Mouse (Mus musculus) C2C12 (cell line): ENCODE measurements around the gene Itpkb. TPM values are rescaled to one million over a fixed set of nuclear protein-coding genes. Genes with fewer than 3 reads are reported as not detected.
A peak's percentile ranks its signal among the peaks of the same experiment; 100 is the strongest.

Experiments
- H3K27me3 ChIP-seq: one replicate; pipeline ENCODE4 v1.6.1; 2011; ENCODE audit not compliant: control insufficient read depth, insufficient read depth, insufficient read length
- H3K36me3 ChIP-seq: one replicate; pipeline ENCODE4 v1.6.1; 2011; ENCODE audit not compliant: control insufficient read depth, insufficient read depth
- H3K4me3 ChIP-seq: one replicate; pipeline ENCODE4 v1.5.1; 2011; ENCODE audit warnings: mild to moderate bottlenecking, control low read depth; ENCODE audit not compliant: poor library complexity, insufficient read depth, severe bottlenecking
- H3K79me2 ChIP-seq: one replicate; pipeline ENCODE4 v1.6.1; 2011; ENCODE audit not compliant: control insufficient read depth, insufficient read depth
- H3K79me3 ChIP-seq: one replicate; pipeline ENCODE4 v1.6.1; 2011; ENCODE audit warnings: low read depth, control low read depth
- H3ac ChIP-seq: one replicate; pipeline ENCODE3; 2011; ENCODE audit warnings: low read depth; ENCODE audit not compliant: control insufficient read depth, insufficient read length
- CEBPB ChIP-seq: IDR thresholded peaks from one replicate; pipeline ENCODE4 v1.6.1; 2011; ENCODE audit warnings: low read depth, mild to moderate bottlenecking, control low read depth, moderate library complexity
- CTCF ChIP-seq: IDR thresholded peaks from one replicate; pipeline ENCODE4 v1.5.1; 2011; ENCODE audit not compliant: control insufficient read depth, insufficient read depth, insufficient read length
- FOSL1 ChIP-seq: IDR thresholded peaks from one replicate; pipeline ENCODE4 v1.8.0; 2011; ENCODE audit warnings: mild to moderate bottlenecking, low read length; ENCODE audit not compliant: poor library complexity, insufficient read depth, severe bottlenecking
- MAX ChIP-seq: IDR thresholded peaks from one replicate; pipeline ENCODE4 v1.6.1; 2011; ENCODE audit warnings: mild to moderate bottlenecking, control low read depth
- MYOD1 ChIP-seq: IDR thresholded peaks from one replicate; pipeline ENCODE4 v1.6.1; 2011; ENCODE audit warnings: low read depth; ENCODE audit not compliant: control insufficient read depth, insufficient read length
- MYOG ChIP-seq: IDR thresholded peaks from one replicate; pipeline ENCODE4 v1.6.1; 2011; ENCODE audit not compliant: control insufficient read depth, insufficient read length; ENCODE audit errors: extremely low read depth
- USF1 ChIP-seq: IDR thresholded peaks from one replicate; pipeline ENCODE4 v1.6.1; 2011; ENCODE audit warnings: low read depth, mild to moderate bottlenecking, control low read depth, moderate library complexity
- polyA plus RNA-seq: library from polyadenylated mRNA; unstranded; fragments of >200 nt; fragmentation: generic; extraction: Trizol; gene quantifications from one replicate; pipeline ENCODE4 v1.2.1, GENCODE M21; 2012; ENCODE audit warnings: missing spikeins

The Itpkb gene
- polyA plus RNA-seq, 1 experiment, result 1.1 TPM

DNA sequence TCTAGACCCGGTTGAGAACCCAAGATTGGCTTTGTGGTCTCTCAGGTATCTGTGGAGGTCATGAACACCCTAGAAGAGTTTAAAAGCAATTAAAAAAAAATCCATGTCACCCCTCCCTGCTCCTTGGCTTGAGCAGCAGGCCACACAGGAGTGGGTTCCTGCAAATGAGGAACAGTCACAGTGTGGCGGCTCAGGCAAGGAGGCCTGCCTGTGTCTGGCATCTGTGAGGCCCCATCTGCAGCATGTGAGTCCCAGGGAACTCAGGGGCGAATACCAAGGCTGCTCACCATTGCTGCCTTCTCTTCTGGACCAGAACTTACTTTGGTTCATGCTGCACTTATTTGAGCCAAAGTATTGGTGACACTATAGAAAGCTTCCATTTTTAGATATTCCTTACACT, 49.3 kb downstream of the Itpkb start:
- no peaks in the 10 kb centered on the region for H3K27me3 ChIP-seq
- H3ac ChIP-seq, result no peak overlapping the region
- H3K4me3 ChIP-seq, result no peak overlapping the region
- TF ChIP-seq MAX, result no peak
- no peak for TF ChIP-seq CTCF
- no peak for TF ChIP-seq MYOD1
- TF ChIP-seq MYOG, result no peak
- no peak for TF ChIP-seq FOSL1
- no peak for TF ChIP-seq CEBPB
- TF ChIP-seq USF1, result no peak
- H3K79me2 ChIP-seq, result no peaks in the 10 kb centered on the region
- H3K36me3 ChIP-seq, result no peaks in the 10 kb centered on the region
- H3K79me3 ChIP-seq, result no peaks in the 10 kb centered on the region

- Histone ChIP-seq H3K4me3 (no peak overlapping the region), H3K36me3 (no peaks in the 10 kb centered on the region), H3K79me2 (no peaks in the 10 kb centered on the region), H3K79me3 (no peaks in the 10 kb centered on the region), H3K27me3 (no peaks in the 10 kb centered on the region), H3ac (no peak overlapping the region)
- no peak for TF ChIP-seq CTCF
These were observed 52.1 kb downstream of the Itpkb start for GRCm38 (mm10) chr1:180382358-180382757.

GRCm38 (mm10) chr1:180383884-180384283, 53.6 kb downstream of the Itpkb start:
- no peak for TF ChIP-seq FOSL1
- no peak for TF ChIP-seq MAX
- TF ChIP-seq MYOG, result no peak
- no peak for TF ChIP-seq MYOD1
- no peak for TF ChIP-seq CEBPB
- no peak for TF ChIP-seq CTCF
- TF ChIP-seq USF1, result no peak
- Histone ChIP-seq H3K27me3 (no peaks in the 10 kb centered on the region), H3K4me3 (no peak overlapping the region), H3ac (no peak overlapping the region), H3K36me3 (no peaks in the 10 kb centered on the region), H3K79me3 (no peaks in the 10 kb centered on the region), H3K79me2 (no peaks in the 10 kb centered on the region)

DNA sequence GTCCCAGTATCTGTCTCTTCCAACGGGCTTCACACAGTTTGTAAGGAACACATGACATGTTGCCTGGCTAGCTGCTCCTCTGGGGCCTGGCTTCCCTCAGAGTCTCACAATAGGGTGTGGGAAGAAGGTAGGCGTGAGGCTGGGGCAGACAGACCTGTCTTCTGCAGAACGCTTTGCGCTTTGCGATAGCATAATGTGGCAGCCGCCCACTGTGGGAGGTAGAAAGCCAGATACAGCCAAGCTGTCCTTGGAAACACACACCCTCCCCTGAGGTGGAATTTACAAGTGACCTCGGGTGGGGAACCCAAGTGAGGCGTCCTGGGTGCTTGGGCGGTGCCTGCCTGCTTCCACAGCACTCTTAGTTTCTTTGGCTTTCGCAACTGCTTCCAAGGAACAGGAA, 54.2 kb downstream of the Itpkb start:
- TF ChIP-seq CTCF (no peak), MYOG (no peak), FOSL1 (no peak), CEBPB (no peak), MYOD1 (no peak)
- H3K27me3 ChIP-seq, result no peaks in the 10 kb centered on the region
- H3K79me2 ChIP-seq, result no peaks in the 10 kb centered on the region
- H3K79me3 ChIP-seq, result no peaks in the 10 kb centered on the region
- no peak overlapping the region for H3ac ChIP-seq
- H3K4me3 ChIP-seq, result no peak overlapping the region
- no peaks in the 10 kb centered on the region for H3K36me3 ChIP-seq

DNA sequence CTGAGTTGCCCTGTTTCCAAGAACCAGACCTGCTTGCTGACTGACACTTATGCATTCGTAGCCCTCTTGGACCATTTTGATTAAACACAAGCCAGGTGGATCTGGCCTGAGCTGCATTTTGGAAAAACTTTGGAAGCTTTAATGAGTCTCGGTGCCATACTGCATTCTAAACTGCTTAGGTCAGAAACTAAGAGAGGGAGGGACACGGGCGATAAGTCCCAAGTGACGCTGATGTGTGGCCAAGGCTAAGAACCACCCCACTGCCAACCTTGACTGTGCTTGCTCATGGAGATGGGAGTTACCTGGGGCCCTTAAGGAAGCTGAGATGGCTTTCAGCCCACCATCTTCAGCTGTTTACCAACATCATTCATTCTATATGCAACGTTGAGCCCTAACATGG, 55.0 kb downstream of the Itpkb start:
- no peak overlapping the region for H3K4me3 ChIP-seq
- H3K79me3 ChIP-seq, result no peaks in the 10 kb centered on the region
- H3K79me2 ChIP-seq, result no peaks in the 10 kb centered on the region
- H3K27me3 ChIP-seq, result no peaks in the 10 kb centered on the region
- H3ac ChIP-seq, result no peak overlapping the region
- TF ChIP-seq MYOG, result no peak
- TF ChIP-seq CTCF, result no peak
- H3K36me3 ChIP-seq, result no peaks in the 10 kb centered on the region

- Histone ChIP-seq H3K79me2 (no peaks in the 10 kb centered on the region), H3K36me3 (no peaks in the 10 kb centered on the region), H3K79me3 (no peaks in the 10 kb centered on the region), H3K4me3 (peak overlapping the region; percentile 3), H3K27me3 (no peaks in the 10 kb centered on the region), H3ac (peak overlapping the region; percentile 29)
- TF ChIP-seq CTCF (peak; percentile 61), MAX (no peak), CEBPB (no peak)
These were observed 56.9 kb downstream of the Itpkb start for GRCm38 (mm10) chr1:180386951-180387749.
